Mouse (Mus musculus) brown adipose tissue, adult 24 weeks (tissue): ENCODE measurements around the gene Prn. TPM values are rescaled to one million over a fixed set of nuclear protein-coding genes. Genes with fewer than 3 reads are reported as not detected.

Experiments used
- H3K27ac ChIP-seq: fragments of 200-500 bp; replicated peaks from 2 replicates; pipeline ENCODE4 v1.5.1; 2012; ENCODE audit warnings: low read depth, mild to moderate bottlenecking, low read length
- H3K4me1 ChIP-seq: fragments of 200-500 bp; 2 replicates; pipeline ENCODE4 v1.6.1; 2012; ENCODE audit warnings: low read length, mixed read lengths; ENCODE audit not compliant: control insufficient read depth, insufficient read depth, insufficient read length
- H3K4me3 ChIP-seq: fragments of 200-500 bp; 2 replicates; pipeline ENCODE4 v1.5.1; 2012; ENCODE audit warnings: low read depth, mild to moderate bottlenecking, low read length, moderate library complexity; ENCODE audit not compliant: insufficient read depth
- polyA plus RNA-seq: library from polyadenylated mRNA; stranded (reverse); fragments of >200 nt; gene quantifications from 2 replicates; pipeline ENCODE4 v1.2.4, GENCODE M21; 2012; ENCODE audit not compliant: missing spikeins, insufficient read depth, insufficient read length

Gene Prn
- polyA plus RNA-seq, 1 experiment: not detected

GRCm38 (mm10) chr2:131896011-131896410 lies 13.7 kb upstream of the Prn start:
- H3K4me3 ChIP-seq: no peak overlapping the region

GRCm38 (mm10) chr2:131897336-131898109 lies 12.2 kb upstream of the Prn start:
- H3K4me1 ChIP-seq: no peaks in the 10 kb centered on the region
- H3K27ac ChIP-seq: no peak overlapping the region
- H3K4me3 ChIP-seq: no peak overlapping the region

More at GRCm38 (mm10) chr2:131896011-131896410, 13.7 kb upstream of the Prn start:
- H3K4me1 ChIP-seq: peaks cover 4% of the 10 kb centered on the region; the same call in 1 of the 2 replicates
- no peak overlapping the region for H3K27ac ChIP-seq

GRCm38 (mm10) chr2:131902423-131902822 lies 7.3 kb upstream of the Prn start:
- Histone ChIP-seq H3K4me1 (peaks cover 6% of the 10 kb centered on the region; the same call in 1 of the 2 replicates), H3K27ac (0 out of 2 replicates have a peak overlapping the region, but pooled peaks have one; percentile 50), H3K4me3 (no peak overlapping the region)

- Histone ChIP-seq H3K27ac (peak overlapping the region; percentile 66), H3K4me1 (peaks cover 10% of the 10 kb centered on the region; the same call in 1 of the 2 replicates), H3K4me3 (no peak overlapping the region)
These were observed 6.9 kb upstream of the Prn start for GRCm38 (mm10) chr2:131902867-131903266.

- Histone ChIP-seq H3K4me1 (peaks cover 23% of the 10 kb centered on the region), H3K27ac (no peak overlapping the region), H3K4me3 (no peak overlapping the region)
These were observed 4.7 kb upstream of the Prn start for GRCm38 (mm10) chr2:131905025-131905424.

GRCm38 (mm10) chr2:131905776-131906175 lies 4.0 kb upstream of the Prn start:
- Histone ChIP-seq H3K4me1 (peaks cover 23% of the 10 kb centered on the region), H3K4me3 (no peak overlapping the region)

GRCm38 (mm10) chr2:131906266-131906665 lies 3.5 kb upstream of the Prn start:
- no peak overlapping the region for H3K27ac ChIP-seq
- no peak overlapping the region for H3K4me3 ChIP-seq
- peaks cover 25% of the 10 kb centered on the region for H3K4me1 ChIP-seq

More at GRCm38 (mm10) chr2:131905776-131906175, 4.0 kb upstream of the Prn start:
- H3K27ac ChIP-seq: no peak overlapping the region

GRCm38 (mm10) chr2:131906846-131907245 lies 2.9 kb upstream of the Prn start:
- Histone ChIP-seq H3K27ac (no peak overlapping the region), H3K4me3 (no peak overlapping the region), H3K4me1 (peaks cover 29% of the 10 kb centered on the region)

- Histone ChIP-seq H3K27ac (0 out of 2 replicates have a peak overlapping the region, but pooled peaks have one; percentile 3), H3K4me1 (peaks cover 29% of the 10 kb centered on the region), H3K4me3 (no peak overlapping the region)
These were observed 2.4 kb upstream of the Prn start for GRCm38 (mm10) chr2:131907311-131907710.

GRCm38 (mm10) chr2:131908351-131908861 lies 1.4 kb upstream of the Prn start:
- Histone ChIP-seq H3K27ac (peak overlapping the region; percentile 71), H3K4me1 (peaks cover 31% of the 10 kb centered on the region), H3K4me3 (no peak overlapping the region)

- H3K4me1 ChIP-seq: peaks cover 31% of the 10 kb centered on the region
- peak overlapping the region; percentile 71 for H3K27ac ChIP-seq
- H3K4me3 ChIP-seq: no peak overlapping the region
These were observed 851 bp upstream of the Prn start for GRCm38 (mm10) chr2:131908906-131909305.

- H3K4me3 ChIP-seq: peak overlapping the region; percentile 2; the same call in 1 of the 2 replicates
- H3K27ac ChIP-seq: no peak overlapping the region
- H3K4me1 ChIP-seq: peaks cover 32% of the 10 kb centered on the region
These were observed 1.1 kb downstream of the Prn start for GRCm38 (mm10) chr2:131910847-131911246.

- Histone ChIP-seq H3K4me1 (peaks cover 31% of the 10 kb centered on the region), H3K27ac (peak overlapping the region; percentile 30), H3K4me3 (peak overlapping the region; percentile 7; the same call in 1 of the 2 replicates)
These were observed 1.6 kb downstream of the Prn start for GRCm38 (mm10) chr2:131911341-131911740.

- no peak overlapping the region for H3K27ac ChIP-seq
- H3K4me3 ChIP-seq: no peak overlapping the region
These were observed 2.9 kb downstream of the Prn start for GRCm38 (mm10) chr2:131912526-131913258.

GRCm38 (mm10) chr2:131932275-131932902 lies 22.6 kb downstream of the Prn start:
- Histone ChIP-seq H3K27ac (no peak overlapping the region), H3K4me3 (no peak overlapping the region), H3K4me1 (peaks cover 4% of the 10 kb centered on the region; the same call in 1 of the 2 replicates)

More at GRCm38 (mm10) chr2:131912526-131913258, 2.9 kb downstream of the Prn start:
- H3K4me1 ChIP-seq: peaks cover 25% of the 10 kb centered on the region
